Mouse (Mus musculus) adipose tissue, adult 10 weeks (tissue): ENCODE data around the gene Amotl1. TPM values are rescaled to one million over a fixed set of nuclear protein-coding genes. Genes with fewer than 3 reads are reported as not detected.

ENCODE experiments used
- polyA plus RNA-seq: library from polyadenylated mRNA; stranded (reverse); fragments of 350-450 nt; fragmentation: Illumina TruSeq; extraction: RNeasy Lipid Tissue Mini Kit (QIAGEN cat#74804); gene quantifications from one replicate; pipeline ENCODE4 v1.2.3, GENCODE M21; 2014; ENCODE audit warnings: low read depth, low replicate concordance

Gene Amotl1
- polyA plus RNA-seq, result 39.6 TPM

GRCm38 (mm10) chr9:14644956-14645355 lies at the start of gene Amotl1:
Gene Amotl1 (minus strand): TSS chr9:14645056.

DNA sequence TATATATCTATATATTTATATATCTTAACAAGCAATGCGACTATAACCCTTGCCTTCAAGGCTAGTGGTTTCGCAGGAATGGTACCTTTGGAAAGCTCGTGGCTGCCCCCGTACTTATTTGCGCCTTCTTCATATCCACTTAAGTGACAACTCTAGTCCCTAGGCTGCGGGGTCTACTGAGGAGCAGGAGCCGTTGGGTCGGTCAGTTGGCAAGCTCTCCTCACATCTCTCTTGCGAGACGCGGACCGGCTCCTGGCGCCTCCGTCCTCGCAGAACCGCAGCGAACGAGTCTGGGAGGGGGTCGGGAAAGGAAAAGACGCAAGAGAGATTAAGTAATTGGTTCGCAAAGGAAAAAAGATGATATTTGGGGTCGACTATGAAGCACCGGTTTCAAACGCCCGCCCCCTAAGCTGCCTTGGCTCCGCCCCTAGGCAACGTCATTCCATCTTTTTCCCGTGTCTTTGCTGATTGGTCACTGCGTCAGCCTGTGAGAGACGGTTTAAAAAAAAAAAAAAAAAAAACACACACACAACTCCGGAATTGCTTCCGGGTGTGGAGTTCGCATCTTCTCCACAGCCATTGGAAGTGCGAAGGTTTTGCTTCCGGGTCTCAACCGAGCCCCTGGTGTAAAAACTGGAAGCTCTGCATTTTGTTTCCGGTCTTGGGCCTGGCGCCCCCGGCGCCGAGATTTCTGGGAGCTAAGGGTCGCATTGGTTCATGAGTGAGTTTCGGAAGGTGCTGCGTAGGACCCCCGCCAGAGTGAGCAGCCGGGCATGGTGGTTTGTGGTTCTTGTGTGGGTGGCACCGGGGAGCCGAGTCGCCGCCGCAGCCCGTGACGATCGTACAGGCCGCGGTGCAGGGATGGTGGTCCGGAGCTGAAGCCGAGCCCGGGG lies 144.6 kb downstream of the Amotl1 start, which contains the start of the genes Kdm4d and Cwc15:
TSS of gene Kdm4d (minus strand) at position 460 of the 893 bp plus-strand sequence.
TSS of gene Cwc15 (plus strand) at position 595 of the 893 bp plus-strand sequence.

Other genes starting within 250 kb of the Amotl1 start
- gene Kdm4d, start 144.6 kb downstream of the Amotl1 start, polyA plus RNA-seq, result 1.7 TPM
- gene Cwc15, start 144.4 kb downstream of the Amotl1 start, polyA plus RNA-seq, result 108 TPM
- gene Piwil4, start 95.7 kb upstream of the Amotl1 start, polyA plus RNA-seq, result 4.9 TPM
- 16.2 TPM for gene Fut4, start 107.3 kb upstream of the Amotl1 start, polyA plus RNA-seq
- 5.0 TPM for gene 1700012B09Rik, start 126.0 kb upstream of the Amotl1 start, polyA plus RNA-seq
- 8.9 TPM for gene Mre11a, start 139.6 kb upstream of the Amotl1 start, polyA plus RNA-seq
- gene Ankrd49, start 139.8 kb upstream of the Amotl1 start, polyA plus RNA-seq, result 19.5 TPM
- not detected for gene Gpr83, start 215.2 kb upstream of the Amotl1 start, polyA plus RNA-seq